Mouse (Mus musculus) layer of hippocampus, postnatal 14 days (tissue): ENCODE measurements at regions not wholly inside any gene's neighbourhood (a gene's known extent, or its start where the extent isn't known, plus 50 kb on each side); places are given as distances from the start of the nearest gene placed in this dataset.
A peak's percentile ranks its signal among the peaks of the same experiment; 100 is the strongest.

Source experiments
- DNase-seq, 2 experiments: peaks; one replicate each; pipeline ENCODE4 v3.0.0; 2021 to 2022; ENCODE audit warnings: low spot score in 2 of 2, mixed read lengths in 1 of 2

- no peak for DNase-seq
These were observed 446.0 kb upstream of the Adam34 start for GRCm38 (mm10) chr8:44155705-44156321.

GRCm38 (mm10) chr8:44165115-44165514 lies 455.3 kb upstream of the Adam34 start:
- no peak for DNase-seq

DNA sequence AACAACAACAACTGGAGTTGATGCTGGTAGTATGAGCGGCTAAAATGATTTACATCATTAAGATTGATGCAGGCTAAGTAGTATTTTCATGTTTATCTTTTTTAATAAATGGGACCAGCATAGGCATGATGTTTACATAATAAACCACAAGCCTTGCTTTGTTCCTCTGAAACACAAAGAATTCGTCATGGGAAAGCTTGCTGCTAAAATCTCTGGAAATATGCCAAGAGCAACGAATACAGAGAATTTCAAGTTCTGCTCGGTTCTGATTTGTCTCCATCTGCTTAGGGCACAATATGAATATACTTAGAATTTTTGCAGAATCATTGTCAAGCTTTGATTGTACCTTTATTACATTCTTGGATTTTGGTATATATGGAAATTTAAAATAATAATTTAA lies 467.2 kb upstream of the Adam34 start:
- DNase-seq = peak in 1 of 2 experiments; percentile 39

DNA sequence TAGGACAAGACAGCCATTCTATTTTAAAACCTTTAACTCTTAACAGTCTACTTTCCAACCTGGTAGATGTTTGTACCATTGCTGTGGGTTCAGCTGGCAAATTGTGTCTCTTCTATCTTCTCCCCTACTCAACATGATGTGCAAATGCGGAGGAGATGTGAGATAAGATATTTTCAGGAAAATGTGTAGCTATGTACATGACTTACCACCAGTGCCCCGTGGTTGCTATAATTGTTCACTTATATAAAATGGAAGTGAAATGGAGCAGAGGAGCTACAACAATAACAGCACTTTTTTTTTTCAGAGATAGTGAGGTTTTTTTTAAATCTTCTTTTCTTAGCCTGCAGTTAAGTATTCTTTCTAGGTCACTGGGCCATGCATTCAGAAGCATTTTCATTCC lies 492.4 kb upstream of the Adam34 start:
- DNase-seq = no peak

- DNase-seq = no peak
These were observed 496.7 kb upstream of the Adam34 start for GRCm38 (mm10) chr8:44206391-44207170.

DNA sequence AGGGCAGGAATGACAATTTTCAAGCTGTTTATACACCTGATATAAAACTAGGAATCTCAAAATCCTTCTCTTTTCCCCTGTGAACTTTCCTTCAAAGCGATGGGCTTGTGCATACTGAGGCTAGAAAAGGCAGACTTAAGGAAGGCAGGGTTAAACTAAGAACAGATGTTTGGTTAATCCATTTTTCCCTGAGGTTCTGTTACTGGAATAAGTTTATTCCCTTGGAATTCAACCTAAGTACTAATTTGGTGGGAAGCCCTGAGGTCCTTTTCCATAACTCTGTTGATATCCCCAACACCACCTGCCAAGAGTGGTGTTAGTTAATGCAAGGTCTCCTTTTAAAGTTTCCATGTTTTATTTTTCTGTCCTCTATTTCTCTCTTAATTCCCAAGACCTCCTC lies 512.5 kb upstream of the Adam34 start:
- no peak for DNase-seq

DNA sequence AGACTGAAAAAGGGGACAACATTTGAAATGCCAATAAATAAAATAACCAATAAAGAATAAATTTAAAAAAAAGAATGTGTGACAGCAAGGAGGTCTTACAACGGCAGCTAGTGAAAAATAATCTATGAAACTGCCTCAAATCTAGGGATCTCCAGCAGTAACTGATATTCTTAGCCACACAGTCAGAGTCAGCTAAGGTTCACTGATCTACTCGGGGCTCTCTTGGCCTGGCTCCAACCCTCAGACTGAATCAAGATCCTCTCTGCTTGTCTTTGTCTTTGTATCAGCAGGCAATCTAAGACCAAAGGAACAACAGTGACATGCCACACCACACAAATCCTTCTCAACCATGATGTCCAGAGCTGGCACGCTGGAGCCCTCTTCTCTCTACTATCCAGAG lies 542.5 kb upstream of the Adam34 start:
- DNase-seq = no peak

GRCm38 (mm10) chr8:44257051-44257450 lies 547.2 kb upstream of the Adam34 start:
- no peak for DNase-seq

DNA sequence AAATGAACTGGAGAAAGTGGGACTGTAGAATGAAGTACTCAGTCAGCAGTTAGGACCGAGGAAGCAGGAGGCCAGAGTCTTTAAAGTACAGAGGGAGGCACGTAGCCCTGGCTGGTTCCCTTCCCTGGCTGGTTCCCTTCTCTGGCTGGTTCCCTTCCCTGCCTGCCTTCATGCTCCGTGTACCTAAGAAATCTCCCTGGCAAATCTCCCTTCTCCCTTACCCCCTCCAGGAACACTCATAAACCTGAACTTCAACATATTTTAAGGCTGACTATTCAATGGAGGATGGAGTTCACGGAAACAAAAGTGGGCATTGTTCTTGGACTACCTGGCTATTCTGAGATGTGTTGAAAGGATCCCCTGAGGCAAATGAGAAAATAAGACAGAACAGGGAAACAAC lies 551.2 kb upstream of the Adam34 start:
- DNase-seq = no peak

- DNase-seq = no peak
These were observed 563.5 kb upstream of the Adam34 start for GRCm38 (mm10) chr8:44273300-44273699.

DNA sequence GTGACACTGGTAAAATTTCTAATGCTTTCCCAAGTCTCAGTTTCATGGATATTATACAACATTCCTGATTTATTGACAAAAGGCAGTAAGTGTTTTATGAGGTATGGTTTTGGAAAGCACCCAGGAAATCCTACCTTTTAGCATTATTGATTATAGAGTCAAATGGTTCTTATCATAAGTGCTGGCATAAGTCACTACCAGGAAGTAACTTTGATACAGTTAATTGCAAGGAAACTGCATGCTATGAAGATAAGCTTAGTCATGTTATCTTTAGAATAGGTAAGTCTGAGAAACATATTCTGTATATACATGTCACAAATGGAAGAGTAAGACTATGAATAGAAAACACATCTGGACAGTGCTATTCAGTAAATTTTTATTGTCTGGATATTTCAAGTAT lies 608.4 kb upstream of the Adam34 start:
- DNase-seq = no peak

DNA sequence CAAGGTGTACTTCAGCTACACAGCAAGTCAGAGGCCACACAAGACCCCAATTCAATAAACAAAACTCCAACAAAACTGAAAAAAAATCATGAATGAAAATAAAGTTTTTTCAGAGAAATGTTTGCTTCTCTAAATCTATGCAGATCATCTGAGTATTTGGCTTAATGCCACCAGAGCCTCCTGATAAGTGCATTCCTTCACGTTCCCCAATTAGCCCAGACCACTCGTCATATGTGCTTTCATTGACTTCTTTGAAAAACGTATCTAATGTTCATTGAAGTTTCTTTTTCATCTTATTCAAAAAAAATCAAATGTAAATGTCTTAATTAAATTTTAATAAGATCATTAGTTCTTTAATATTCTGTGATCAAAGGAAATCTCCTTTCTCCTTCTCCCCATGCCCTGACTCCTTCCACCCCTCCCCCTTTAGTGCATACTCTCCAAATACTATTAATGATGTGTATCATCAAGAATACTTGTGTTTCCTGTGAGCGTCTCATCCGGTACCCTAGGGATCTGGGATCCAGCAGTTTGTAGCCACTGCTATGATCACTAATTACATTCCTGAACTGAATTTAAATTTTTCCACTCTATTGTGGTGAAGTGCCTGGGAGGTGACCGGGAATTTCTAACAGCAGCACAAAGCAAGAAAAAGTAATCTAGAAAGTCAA lies 600.8 kb upstream of the Fat1 start:
- DNase-seq = no peak

- no peak for DNase-seq
These were observed 591.8 kb upstream of the Fat1 start for GRCm38 (mm10) chr8:44343401-44343800.

DNA sequence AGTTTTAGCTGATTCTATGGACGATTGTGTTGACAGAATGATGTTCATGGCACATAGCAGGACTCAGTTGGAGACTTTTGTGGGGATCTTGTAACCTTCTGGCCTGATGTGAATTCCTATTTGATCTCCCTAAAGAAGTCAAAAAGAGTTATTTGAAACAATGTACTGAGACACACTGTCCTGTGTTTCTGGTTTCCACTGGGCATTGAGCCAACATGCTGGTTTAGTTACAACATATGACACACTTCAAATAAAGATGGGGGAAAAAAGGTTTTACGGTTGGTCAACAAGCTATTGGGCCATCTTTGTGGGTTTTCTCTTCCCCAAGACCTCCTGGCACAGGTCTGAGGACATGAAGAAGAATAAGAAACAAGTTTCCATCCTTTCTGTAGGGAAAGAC lies 591.3 kb upstream of the Fat1 start:
- no peak for DNase-seq

DNA sequence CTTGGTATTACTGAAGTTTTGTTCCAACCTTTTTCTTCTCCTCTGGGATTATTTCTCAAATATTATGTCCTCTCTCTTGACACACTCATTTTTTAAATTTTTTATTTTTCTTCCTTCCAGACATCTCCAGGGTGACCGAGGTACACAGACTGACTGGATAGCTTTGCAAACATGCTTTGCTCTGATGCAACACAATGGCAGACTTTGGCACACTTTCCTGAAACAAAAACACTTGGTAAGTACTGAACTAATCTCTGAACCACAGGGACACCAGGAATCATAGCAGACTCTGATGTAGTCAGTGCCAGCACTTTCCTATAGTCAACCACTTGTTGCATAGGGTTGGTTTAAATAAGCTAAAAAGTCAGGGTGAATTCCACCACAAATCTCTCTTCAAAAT lies 587.8 kb upstream of the Fat1 start:
- no peak for DNase-seq

- peak in 1 of 2 experiments; percentile 43 for DNase-seq
These were observed 561.3 kb upstream of the Fat1 start for GRCm38 (mm10) chr8:44373987-44374386.

GRCm38 (mm10) chr8:44377731-44378130 lies 557.5 kb upstream of the Fat1 start:
- DNase-seq = no peak

- no peak for DNase-seq
These were observed 526.8 kb upstream of the Fat1 start for GRCm38 (mm10) chr8:44408462-44408861.

- DNase-seq = no peak
These were observed 525.0 kb upstream of the Fat1 start for GRCm38 (mm10) chr8:44410261-44410660.

DNA sequence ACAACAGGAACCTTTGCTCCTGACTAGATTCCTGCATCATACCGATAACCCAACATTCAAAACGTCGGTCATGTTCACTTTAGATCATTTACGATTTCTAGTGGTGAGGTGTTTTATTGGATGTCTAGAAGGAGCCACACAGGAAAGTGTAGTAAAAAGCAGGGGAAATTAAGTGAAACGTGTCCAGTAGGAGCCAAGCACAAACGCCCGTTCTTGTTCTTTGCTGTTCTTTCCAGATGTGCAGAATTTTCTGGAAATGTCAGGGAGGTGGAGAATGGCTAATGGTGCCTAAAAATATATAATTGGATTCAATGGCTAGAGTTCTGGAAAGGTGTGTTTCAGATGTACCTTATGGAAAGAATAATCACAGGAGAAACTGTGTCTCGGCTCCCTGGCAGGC lies 517.2 kb upstream of the Fat1 start:
- no peak for DNase-seq

- no peak for DNase-seq
These were observed 479.8 kb upstream of the Fat1 start for GRCm38 (mm10) chr8:44455433-44455832.

GRCm38 (mm10) chr8:44456336-44456735 lies 478.9 kb upstream of the Fat1 start:
- no peak for DNase-seq
